Comparison of ENCODE assay signal across 10 mouse cellular contexts in the genomic region with DNA sequence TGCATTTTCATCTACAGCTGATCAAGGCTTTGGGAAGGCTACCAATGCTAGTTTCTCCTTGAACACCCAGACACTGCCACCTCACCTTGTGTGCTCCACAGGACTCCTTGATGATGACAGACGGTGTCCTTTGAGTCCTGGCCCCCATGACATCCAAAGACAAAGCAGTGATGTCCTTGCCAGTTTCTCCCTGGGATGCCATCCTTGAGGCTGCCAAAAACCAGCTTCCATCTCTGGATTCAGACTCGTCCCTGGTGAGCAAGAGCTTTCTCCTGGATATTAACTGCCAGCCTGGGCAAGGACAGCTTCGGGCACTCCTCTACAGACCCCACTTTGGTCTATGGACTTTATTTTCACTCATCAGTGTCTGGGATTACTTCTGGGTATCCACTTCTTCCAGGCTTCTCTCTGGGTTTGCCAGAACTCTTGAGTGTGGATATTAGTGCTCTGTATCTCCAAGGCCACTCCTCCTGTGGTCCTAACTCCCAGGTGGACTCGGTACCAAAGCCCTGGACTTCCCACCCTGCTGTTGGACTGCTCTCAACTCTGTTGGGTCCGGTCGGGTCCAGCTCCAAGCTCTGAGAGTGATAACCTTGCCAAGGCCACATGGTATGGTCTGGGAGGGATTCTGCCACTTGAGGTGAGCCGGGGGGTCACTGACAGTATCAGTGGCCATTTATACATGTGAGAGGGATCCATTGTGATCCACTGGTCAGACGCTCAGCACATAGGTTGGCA. TPM values are rescaled to one million over a fixed set of nuclear protein-coding genes. Genes with fewer than 3 reads are reported as not detected.
DNase-seq lines count a peak whose midpoint lies in the region; ATAC-seq and TF ChIP-seq lines count a peak whose summit lies in the region.
"Had no signal": no experiment of that assay in that cellular context is flagged by ENCODE, and none has a peak within 500 bp of the region (broad histone marks: within the 10 kb centered on the region; RNA-seq: fewer than 3 reads in every experiment).

No protein-coding gene starts in this region.

- ATAC-seq in lung, postnatal 0 days = no peak
- ATAC-seq in hindbrain, embryonic 16.5 days = no peak
- no peak for ATAC-seq in stomach, embryonic 14.5 days (ENCODE audit: insufficient number of reproducible peaks, insufficient read depth, low FRiP score, low read depth)

- H3K27ac ChIP-seq in lung, postnatal 0 days (ENCODE audit: low read length) = no peak overlapping the region
- H3K27ac ChIP-seq in hindbrain, embryonic 16.5 days (ENCODE audit: low read depth, low read length) = no peak overlapping the region
- no peak overlapping the region for H3K27ac ChIP-seq in stomach, embryonic 14.5 days (ENCODE audit: low read length)

- no peak for TF ChIP-seq EP300 in lung, postnatal 0 days (IDR thresholded peaks at IDR 0.05)

- no peaks in the 10 kb centered on the region for H3K36me3 ChIP-seq in lung, postnatal 0 days (ENCODE audit: insufficient read depth, low read length)
- H3K36me3 ChIP-seq in hindbrain, embryonic 16.5 days (ENCODE audit: control insufficient read depth, insufficient read depth, low read length) = no peaks in the 10 kb centered on the region
- H3K36me3 ChIP-seq in stomach, embryonic 14.5 days (ENCODE audit: control insufficient read depth, insufficient read depth, low read length) = no peaks in the 10 kb centered on the region

- H3K9ac ChIP-seq in lung, postnatal 0 days (replicated peaks; ENCODE audit: low read depth) = no peak overlapping the region
- H3K9ac ChIP-seq in hindbrain, embryonic 16.5 days (ENCODE audit: low read depth, low read length) = no peak overlapping the region
- no peak overlapping the region for H3K9ac ChIP-seq in stomach, embryonic 14.5 days (replicated peaks; ENCODE audit: low read depth, low read length)

- no peaks in the 10 kb centered on the region for H3K27me3 ChIP-seq in lung, postnatal 0 days (replicated peaks; ENCODE audit: insufficient read depth, low read length)
- no peaks in the 10 kb centered on the region for H3K27me3 ChIP-seq in hindbrain, embryonic 16.5 days (replicated peaks; ENCODE audit: control insufficient read depth, insufficient read depth, low read length)
- no peaks in the 10 kb centered on the region for H3K27me3 ChIP-seq in stomach, embryonic 14.5 days (ENCODE audit: control insufficient read depth, insufficient read depth, low read length)

- H3K4me1 ChIP-seq in lung, postnatal 0 days (ENCODE audit: insufficient read depth, low read depth, low read length) = peaks cover 5% of the 10 kb centered on the region; the same call in 1 of the 2 replicates
- peaks cover 11% of the 10 kb centered on the region for H3K4me1 ChIP-seq in lung, adult 2 months (ENCODE audit: control insufficient read depth, insufficient read depth, low read length)
- peaks cover 19% of the 10 kb centered on the region for H3K4me1 ChIP-seq in hindbrain, embryonic 16.5 days (ENCODE audit: control insufficient read depth, insufficient read depth, low read depth, low read length)
- peaks cover 11% of the 10 kb centered on the region; the same call in 1 of the 2 replicates for H3K4me1 ChIP-seq in stomach, embryonic 14.5 days (ENCODE audit: control insufficient read depth, insufficient read depth, low read length)

- TF ChIP-seq CTCF in lung, postnatal 0 days (IDR thresholded peaks at IDR 0.05) = no peak
- no peak for TF ChIP-seq CTCF in lung, adult 2 months (IDR thresholded peaks at IDR 0.05; ENCODE audit: insufficient read depth, low read length)

- DNase-seq in cerebellum, adult 11 months = peak; percentile 51
- no peak for DNase-seq in cerebellum, postnatal 4 days (ENCODE audit: low spot score in 2 of 2)
- no peak for DNase-seq in lung, postnatal 0 days (ENCODE audit: low spot score)
- DNase-seq in lung, adult 2 months = no peak
- no peak for DNase-seq in spleen, adult 18-20 months
- no peak for DNase-seq in MN1 (ENCODE audit: low spot score)
- DNase-seq: lung, adult 18-20 months; right cerebral cortex, postnatal 14 days had no signal

- 87% methylated on average over 8 of the region's 8 CpGs for WGBS in lung, postnatal 0 days
- WGBS in lung, adult 2 months = 88% methylated on average over 8 of the region's 8 CpGs
- WGBS in hindbrain, embryonic 16.5 days = 86% methylated on average over 8 of the region's 8 CpGs
- 90% methylated on average over 8 of the region's 8 CpGs for WGBS in stomach, embryonic 14.5 days

- no peaks in the 10 kb centered on the region for H3K9me3 ChIP-seq in lung, postnatal 0 days (ENCODE audit: low read length)
- H3K9me3 ChIP-seq in hindbrain, embryonic 16.5 days (ENCODE audit: control insufficient read depth, low read length) = no peaks in the 10 kb centered on the region
- no peaks in the 10 kb centered on the region for H3K9me3 ChIP-seq in stomach, embryonic 14.5 days (ENCODE audit: control insufficient read depth, low read depth, low read length)

- TF ChIP-seq POLR2A in lung, adult 2 months (IDR thresholded peaks at IDR 0.05; ENCODE audit: borderline replicate concordance, extremely low read depth, low read depth, low read length) = no peak

- peak overlapping the region; percentile 85; the same call in 1 of the 2 replicates for H3K4me2 ChIP-seq in lung, postnatal 0 days (replicated peaks; ENCODE audit: low read depth, low read length)
- H3K4me2 ChIP-seq in hindbrain, embryonic 16.5 days (ENCODE audit: low read length) = peak overlapping the region; percentile 81; the same call in 1 of the 2 replicates
- H3K4me2 ChIP-seq in stomach, embryonic 14.5 days (replicated peaks; ENCODE audit: low read depth, low read length) = peak overlapping the region; percentile 68

- no peak overlapping the region for H3K4me3 ChIP-seq in lung, postnatal 0 days (ENCODE audit: low read depth, low read length)
- H3K4me3 ChIP-seq in lung, adult 2 months (replicated peaks; ENCODE audit: extremely low read depth, low read depth, low read length) = no peak overlapping the region
- no peak overlapping the region for H3K4me3 ChIP-seq in hindbrain, embryonic 16.5 days (ENCODE audit: low read length)
- H3K4me3 ChIP-seq in stomach, embryonic 14.5 days (ENCODE audit: low read depth, low read length) = no peak overlapping the region

RNA-seq across cellular contexts. Expression of gene Anks3, which starts 1.6 kb away (rescaled TPM):
- polyA plus RNA-seq in lung, postnatal 0 days (2015; fragmentation: Nextera tagmentation; extraction: Ambion mirVana) = 41.0 and 43.4 TPM in 2 replicates
- 55.9 and 58.6 TPM in 2 replicates for polyA plus RNA-seq in lung, adult 2 months (2012; rRNA removed)
- polyA plus RNA-seq in hindbrain, embryonic 16.5 days (2015; fragmentation: Nextera tagmentation; extraction: Ambion mirVana) = 68.6 and 71.5 TPM in 2 replicates
- 50.3 and 54.1 TPM in 2 replicates for polyA plus RNA-seq in stomach, embryonic 14.5 days (2014; fragmentation: Nextera tagmentation; extraction: Ambion mirVana)

RNA-seq across cellular contexts. Expression of gene Nudt16l1, which starts 27.0 kb away (rescaled TPM):
- polyA plus RNA-seq in lung, postnatal 0 days (2015; fragmentation: Nextera tagmentation; extraction: Ambion mirVana) = 87.6 and 92.0 TPM in 2 replicates
- 75.8 and 79.6 TPM in 2 replicates for polyA plus RNA-seq in lung, adult 2 months (2012; rRNA removed)
- polyA plus RNA-seq in hindbrain, embryonic 16.5 days (2015; fragmentation: Nextera tagmentation; extraction: Ambion mirVana) = 132 and 137 TPM in 2 replicates
- 158 and 161 TPM in 2 replicates for polyA plus RNA-seq in stomach, embryonic 14.5 days (2014; fragmentation: Nextera tagmentation; extraction: Ambion mirVana)

RNA-seq across cellular contexts. Expression of gene Sept12, which starts 32.1 kb away (rescaled TPM):
- polyA plus RNA-seq in lung, postnatal 0 days (2015; fragmentation: Nextera tagmentation; extraction: Ambion mirVana) = 0.14 and 0.27 TPM in 2 replicates
- not detected in 2 replicates for polyA plus RNA-seq in lung, adult 2 months (2012; rRNA removed)
- not detected in 2 replicates for polyA plus RNA-seq in hindbrain, embryonic 16.5 days (2015; fragmentation: Nextera tagmentation; extraction: Ambion mirVana)
- 0.35 TPM in 1 of 2 replicates, not detected in the other for polyA plus RNA-seq in stomach, embryonic 14.5 days (2014; fragmentation: Nextera tagmentation; extraction: Ambion mirVana)

RNA-seq across cellular contexts. Expression of gene Smim22, which starts 41.5 kb away (rescaled TPM):
- polyA plus RNA-seq in lung, postnatal 0 days (2015; fragmentation: Nextera tagmentation; extraction: Ambion mirVana) = 57.5 and 59.4 TPM in 2 replicates
- polyA plus RNA-seq in lung, adult 2 months (2012; rRNA removed) = 73.2 and 81.3 TPM in 2 replicates
- 4.0 and 4.2 TPM in 2 replicates for polyA plus RNA-seq in hindbrain, embryonic 16.5 days (2015; fragmentation: Nextera tagmentation; extraction: Ambion mirVana)
- polyA plus RNA-seq in stomach, embryonic 14.5 days (2014; fragmentation: Nextera tagmentation; extraction: Ambion mirVana) = 38.4 and 38.6 TPM in 2 replicates

RNA-seq across cellular contexts. Expression of gene Rogdi, which starts 47.8 kb away (rescaled TPM):
- polyA plus RNA-seq in lung, postnatal 0 days (2015; fragmentation: Nextera tagmentation; extraction: Ambion mirVana) = 58.9 and 60.4 TPM in 2 replicates
- 108 and 117 TPM in 2 replicates for polyA plus RNA-seq in lung, adult 2 months (2012; rRNA removed)
- polyA plus RNA-seq in hindbrain, embryonic 16.5 days (2015; fragmentation: Nextera tagmentation; extraction: Ambion mirVana) = 152 and 171 TPM in 2 replicates
- polyA plus RNA-seq in stomach, embryonic 14.5 days (2014; fragmentation: Nextera tagmentation; extraction: Ambion mirVana) = 52.3 and 61.9 TPM in 2 replicates
